Mouse (Mus musculus) liver, embryonic 12.5 days (tissue): ENCODE data around the gene Zic4. TPM values are rescaled to one million over a fixed set of nuclear protein-coding genes. Genes with fewer than 3 reads are reported as not detected.

Source experiments
- ATAC-seq: fragments of 200-750 bp; cut with Nextera tagmentation; 2 replicates; pipeline ENCODE4 v1.8.0; 2017; ENCODE audit warnings: moderate number of reproducible peaks, mild to moderate bottlenecking, moderate library complexity
- H3K27ac ChIP-seq: fragments of 300-500 bp; sonication (generic); 2 replicates; pipeline ENCODE4 v1.5.1; 2016; ENCODE audit warnings: mild to moderate bottlenecking
- H3K27me3 ChIP-seq: fragments of 300-500 bp; sonication (generic); replicated peaks from 2 replicates; pipeline ENCODE4 v1.6.1; 2016; ENCODE audit warnings: mild to moderate bottlenecking, moderate library complexity
- H3K36me3 ChIP-seq: fragments of 300-500 bp; sonication (generic); 2 replicates; pipeline ENCODE4 v1.6.1; 2016; ENCODE audit warnings: mild to moderate bottlenecking, moderate library complexity
- H3K4me1 ChIP-seq: fragments of 300-500 bp; sonication (generic); 2 replicates; pipeline ENCODE4 v1.6.1; 2016
- H3K4me2 ChIP-seq: fragments of 300-500 bp; sonication (generic); 2 replicates; pipeline ENCODE4 v1.6.1; 2016; ENCODE audit warnings: mild to moderate bottlenecking, moderate library complexity
- H3K4me3 ChIP-seq: fragments of 300-500 bp; sonication (generic); 2 replicates; pipeline ENCODE4 v1.5.1; 2016; ENCODE audit warnings: mild to moderate bottlenecking, moderate library complexity
- H3K9ac ChIP-seq: fragments of 300-500 bp; sonication (generic); 2 replicates; pipeline ENCODE4 v1.6.1; 2016; ENCODE audit warnings: mild to moderate bottlenecking, moderate library complexity
- H3K9me3 ChIP-seq: fragments of 300-500 bp; sonication (generic); replicated peaks from 2 replicates; pipeline ENCODE4 v1.6.1; 2016; ENCODE audit warnings: mild to moderate bottlenecking, moderate library complexity
- WGBS: fragments of 180-500 bp; shearing (Covaris S2); methylation state at CpG from one replicate; pipeline ENCODE4 v1.1.7; 2016; ENCODE audit not compliant: insufficient replicate concordance; 5-methylcytosine and 5-hydroxymethylcytosine counted together
- polyA plus RNA-seq: library from polyadenylated mRNA; unstranded; fragments of >200 nt; fragmentation: Nextera tagmentation; extraction: Ambion mirVana; gene quantifications from 2 replicates; pipeline ENCODE4 v1.2.1, GENCODE M21; 2016

Gene Zic4
- polyA plus RNA-seq, 1 experiment from 2014 or later: not detected

GRCm38 (mm10) chr9:91400482-91401093, 38.4 kb downstream of the Zic4 start:
- Histone ChIP-seq H3K4me1 (no peaks in the 10 kb centered on the region), H3K27ac (no peak overlapping the region), H3K9me3 (no peaks in the 10 kb centered on the region), H3K4me2 (no peak overlapping the region), H3K27me3 (peaks cover 94% of the 10 kb centered on the region), H3K9ac (no peak overlapping the region), H3K36me3 (no peaks in the 10 kb centered on the region), H3K4me3 (no peak overlapping the region)
- no peak for ATAC-seq
- 13% methylated on average over 8 of the region's 8 CpGs for WGBS

DNA sequence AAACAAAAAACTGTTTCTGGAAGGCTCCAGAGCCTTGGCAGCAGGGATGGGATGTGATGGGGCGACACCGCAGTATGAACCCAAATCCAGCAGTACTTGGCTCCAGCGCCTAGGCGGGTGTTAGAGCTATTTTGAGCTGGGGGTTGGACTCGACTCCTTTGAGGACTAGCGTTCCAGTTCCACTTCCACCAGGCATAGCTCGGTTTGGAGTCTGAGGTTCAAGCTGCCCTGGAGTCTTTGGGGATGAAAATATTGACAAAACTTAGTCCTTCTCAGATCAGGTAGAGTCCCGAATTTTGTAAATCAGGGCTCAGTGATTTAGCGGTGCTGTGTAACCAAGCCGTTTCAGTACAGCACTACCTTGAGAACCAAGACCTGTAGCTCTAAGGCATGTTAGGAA, 39.3 kb downstream of the Zic4 start:
- ATAC-seq: no peak
- Histone ChIP-seq H3K9ac (no peak overlapping the region), H3K9me3 (no peaks in the 10 kb centered on the region), H3K4me2 (no peak overlapping the region), H3K36me3 (no peaks in the 10 kb centered on the region), H3K27ac (no peak overlapping the region), H3K27me3 (peaks cover 96% of the 10 kb centered on the region), H3K4me1 (no peaks in the 10 kb centered on the region), H3K4me3 (no peak overlapping the region)
- WGBS: 2% methylated on average over 10 of the region's 10 CpGs

DNA sequence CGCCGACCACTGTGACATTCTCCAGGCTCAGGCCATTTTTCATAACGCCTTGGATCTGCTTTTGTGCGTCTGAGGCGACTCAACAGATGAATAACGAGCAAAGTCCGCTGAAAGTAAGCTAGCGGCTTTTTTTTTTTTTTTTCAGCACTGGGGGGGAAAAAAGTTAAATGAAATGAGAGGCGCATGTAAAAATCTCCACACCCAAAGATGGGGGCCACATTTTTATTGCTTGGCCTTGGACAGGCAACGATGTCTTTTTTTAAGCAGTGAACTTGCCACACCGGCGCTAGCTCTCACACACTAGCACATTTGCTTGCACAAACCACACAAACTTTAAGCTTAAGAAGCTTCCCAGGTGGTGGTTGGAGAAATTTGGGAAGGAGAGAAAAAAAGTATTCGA, 42.0 kb downstream of the Zic4 start:
- 6% methylated on average over 13 of the region's 13 CpGs for WGBS
- no peak for ATAC-seq

DNA sequence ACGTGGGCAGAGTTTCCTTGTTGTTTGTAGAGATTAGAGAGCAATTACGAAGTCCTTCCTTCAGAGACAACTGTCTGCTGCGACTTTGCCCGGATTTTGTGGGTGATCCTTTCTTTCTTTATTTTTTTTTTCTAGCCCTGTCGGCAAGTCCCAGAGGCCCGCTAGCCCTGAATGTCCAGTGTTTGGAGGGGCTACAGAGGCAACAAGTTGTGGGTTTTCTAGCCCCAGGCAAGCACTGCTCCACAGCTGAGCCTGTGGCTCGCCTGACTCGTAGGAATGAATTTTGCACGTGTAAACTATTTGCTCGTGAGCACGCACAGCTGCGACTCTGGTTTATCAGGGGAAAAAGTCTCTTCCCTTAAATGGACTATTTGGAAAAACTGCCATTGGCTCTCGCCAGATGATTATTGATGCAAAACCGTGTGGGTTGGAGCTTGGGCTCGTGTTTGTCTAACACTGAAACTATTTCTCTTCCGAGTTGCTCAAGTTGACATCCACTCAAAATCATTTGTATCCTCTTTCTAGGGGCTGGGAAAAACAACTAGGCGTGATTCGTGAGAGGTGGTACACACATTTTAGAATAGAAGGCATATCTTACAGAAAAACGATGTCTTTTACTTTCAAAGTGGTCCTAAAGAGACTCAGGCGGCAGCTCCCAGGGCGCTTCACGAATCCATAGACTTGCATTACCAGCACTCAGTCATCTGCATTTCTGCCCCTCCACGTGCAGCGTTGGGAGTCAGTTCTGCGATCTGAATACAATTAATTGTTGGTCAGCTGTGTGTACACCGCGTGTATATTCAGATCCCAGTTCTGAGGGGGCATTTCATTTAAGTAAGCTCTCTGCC, 42.9 kb downstream of the Zic4 start:
- Histone ChIP-seq H3K4me1 (no peaks in the 10 kb centered on the region), H3K36me3 (no peaks in the 10 kb centered on the region), H3K9me3 (no peaks in the 10 kb centered on the region), H3K9ac (no peak overlapping the region), H3K27ac (no peak overlapping the region), H3K4me3 (no peak overlapping the region), H3K4me2 (no peak overlapping the region), H3K27me3 (peaks cover 87% of the 10 kb centered on the region)
- ATAC-seq: no peak
- WGBS: 3% methylated on average over 27 of the region's 27 CpGs

More for the DNA sequence above, 42.0 kb downstream of the Zic4 start:
- Histone ChIP-seq H3K27ac (no peak overlapping the region), H3K4me1 (no peaks in the 10 kb centered on the region), H3K4me3 (no peak overlapping the region), H3K4me2 (no peak overlapping the region), H3K9ac (no peak overlapping the region), H3K9me3 (no peaks in the 10 kb centered on the region), H3K36me3 (no peaks in the 10 kb centered on the region), H3K27me3 (peaks cover 87% of the 10 kb centered on the region)

DNA sequence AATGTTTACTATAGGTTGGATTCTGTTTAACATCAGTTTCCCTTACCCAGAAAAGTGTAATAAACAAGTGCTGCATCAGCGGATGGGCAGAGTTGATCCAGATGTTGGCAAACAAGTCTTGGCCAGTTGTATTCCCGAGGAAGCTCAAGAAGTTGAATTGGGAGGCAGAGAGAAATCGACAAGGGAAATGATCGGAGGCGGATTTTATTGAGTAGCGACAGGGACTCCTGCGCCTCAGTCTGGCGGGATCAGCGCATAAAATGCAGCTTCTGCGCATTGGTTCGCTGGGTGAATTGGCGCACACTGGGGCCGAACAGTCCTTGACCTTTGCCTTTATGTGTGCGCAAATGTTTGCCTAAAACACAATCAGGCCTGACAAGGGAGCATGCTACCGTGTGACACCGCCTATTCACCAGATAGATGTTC, 43.6 kb downstream of the Zic4 start:
- no peak for ATAC-seq
- WGBS: 2% methylated on average over 16 of the region's 16 CpGs
- no peaks in the 10 kb centered on the region for H3K4me1 ChIP-seq
- no peak overlapping the region for H3K4me3 ChIP-seq
- no peak overlapping the region for H3K4me2 ChIP-seq
- H3K27me3 ChIP-seq: peaks cover 88% of the 10 kb centered on the region
- no peak overlapping the region for H3K9ac ChIP-seq
- H3K27ac ChIP-seq: no peak overlapping the region
- H3K36me3 ChIP-seq: no peaks in the 10 kb centered on the region
- no peaks in the 10 kb centered on the region for H3K9me3 ChIP-seq

- Histone ChIP-seq H3K9ac (no peak overlapping the region), H3K4me3 (no peak overlapping the region), H3K36me3 (no peaks in the 10 kb centered on the region), H3K27me3 (peaks cover 83% of the 10 kb centered on the region), H3K9me3 (no peaks in the 10 kb centered on the region), H3K4me2 (no peak overlapping the region), H3K4me1 (no peaks in the 10 kb centered on the region), H3K27ac (no peak overlapping the region)
- WGBS: 1% methylated on average over 6 of the region's 6 CpGs
- no peak for ATAC-seq
Measured at GRCm38 (mm10) chr9:91406258-91406763, 44.1 kb downstream of the Zic4 start.

- Histone ChIP-seq H3K27ac (no peak overlapping the region), H3K9ac (no peak overlapping the region), H3K27me3 (peaks cover 61% of the 10 kb centered on the region), H3K9me3 (no peaks in the 10 kb centered on the region), H3K4me1 (no peaks in the 10 kb centered on the region), H3K4me3 (no peak overlapping the region), H3K36me3 (no peaks in the 10 kb centered on the region), H3K4me2 (no peak overlapping the region)
- no peak for ATAC-seq
- WGBS: 3% methylated on average over 3 of the region's 3 CpGs
Measured at GRCm38 (mm10) chr9:91409771-91410170, 47.6 kb downstream of the Zic4 start.

- Histone ChIP-seq H3K27ac (no peak overlapping the region), H3K4me1 (no peaks in the 10 kb centered on the region), H3K27me3 (peaks cover 57% of the 10 kb centered on the region), H3K4me3 (no peak overlapping the region), H3K36me3 (no peaks in the 10 kb centered on the region), H3K4me2 (no peak overlapping the region), H3K9ac (no peak overlapping the region), H3K9me3 (no peaks in the 10 kb centered on the region)
- ATAC-seq: no peak
- WGBS: 4% methylated on average over 12 of the region's 12 CpGs
Measured at GRCm38 (mm10) chr9:91414007-91414661, 51.9 kb downstream of the Zic4 start.

DNA sequence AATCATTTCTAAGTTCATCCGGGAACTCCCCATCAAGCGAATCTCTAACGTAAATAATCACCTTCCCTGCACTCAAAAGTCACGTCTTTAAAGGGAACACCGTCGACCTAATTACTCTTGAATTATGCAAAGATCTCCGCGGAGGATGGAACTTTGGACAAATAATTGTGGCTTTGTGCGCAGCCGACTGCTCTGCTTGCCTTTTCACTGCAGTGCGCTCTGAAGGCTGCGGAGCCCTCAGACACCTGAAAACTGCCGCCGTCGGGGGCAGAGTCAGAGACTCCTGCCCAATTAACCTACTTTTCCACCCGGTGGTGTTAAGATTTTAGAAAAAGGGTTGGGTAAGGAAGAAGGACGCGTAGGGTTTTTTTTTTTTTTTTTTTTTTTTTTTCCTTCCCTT, 58.2 kb downstream of the Zic4 start:
- Histone ChIP-seq H3K9ac (no peak overlapping the region), H3K9me3 (no peaks in the 10 kb centered on the region), H3K27me3 (peaks cover 46% of the 10 kb centered on the region), H3K36me3 (no peaks in the 10 kb centered on the region), H3K27ac (no peak overlapping the region), H3K4me1 (no peaks in the 10 kb centered on the region), H3K4me3 (no peak overlapping the region), H3K4me2 (no peak overlapping the region)
- no peak for ATAC-seq
- WGBS: 4% methylated on average over 18 of the region's 18 CpGs

Other genes with a start within 250 kb of the Zic4 start
- gene Zic1, start 3.4 kb downstream of the Zic4 start, polyA plus RNA-seq: not detected in 2 replicates